Mouse (Mus musculus): ENCODE measurements around the gene Xcr1. TPM values are rescaled to one million over a fixed set of nuclear protein-coding genes. Genes with fewer than 3 reads are reported as not detected.

Xcr1 gene
- polyA plus RNA-seq, 1 experiment from 2014 or later = 0.02 TPM

GRCm38 (mm10) chr9:123846490-123846889, 15.3 kb downstream of the Xcr1 start:
- H3K9me3 ChIP-seq = no peaks in the 10 kb centered on the region
- no peak overlapping the region for H3K4me3 ChIP-seq
- H3K36me3 ChIP-seq (replicated peaks) = peaks cover 10% of the 10 kb centered on the region
- H3K27ac ChIP-seq = no peak overlapping the region
- DNase-seq (ENCODE audit: extremely low spot score, low spot score) = no peak
- peaks cover 15% of the 10 kb centered on the region for H3K4me1 ChIP-seq
- WGBS = 95% methylated on average over 1 of the region's 1 CpGs
- H3K27me3 ChIP-seq (ENCODE audit: poor library complexity, severe bottlenecking) = no peaks in the 10 kb centered on the region

GRCm38 (mm10) chr9:123845120-123845519, 16.7 kb downstream of the Xcr1 start:
- no peaks in the 10 kb centered on the region for H3K9me3 ChIP-seq
- H3K27ac ChIP-seq = no peak overlapping the region
- H3K4me1 ChIP-seq = peaks cover 3% of the 10 kb centered on the region
- 80% methylated on average over 3 of the region's 3 CpGs for WGBS
- H3K4me3 ChIP-seq = no peak overlapping the region
- no peak for DNase-seq (ENCODE audit: extremely low spot score, low spot score)
- H3K27me3 ChIP-seq (ENCODE audit: poor library complexity, severe bottlenecking) = no peaks in the 10 kb centered on the region
- peaks cover 13% of the 10 kb centered on the region for H3K36me3 ChIP-seq (replicated peaks)

GRCm38 (mm10) chr9:123844468-123844867, 17.4 kb downstream of the Xcr1 start:
- Histone ChIP-seq H3K27ac (no peak overlapping the region), H3K4me1 (no peaks in the 10 kb centered on the region), H3K9me3 (no peaks in the 10 kb centered on the region), H3K27me3 (ENCODE audit: poor library complexity, severe bottlenecking) (no peaks in the 10 kb centered on the region), H3K4me3 (no peak overlapping the region), H3K36me3 (replicated peaks) (peaks cover 20% of the 10 kb centered on the region)
- DNase-seq (ENCODE audit: extremely low spot score, low spot score) = no peak
- WGBS = 82% methylated on average over 3 of the region's 3 CpGs

GRCm38 (mm10) chr9:123840243-123840642, 21.6 kb downstream of the Xcr1 start:
- 88% methylated on average over 6 of the region's 6 CpGs for WGBS
- DNase-seq (ENCODE audit: extremely low spot score, low spot score) = no peak
- peaks cover 46% of the 10 kb centered on the region for H3K36me3 ChIP-seq (replicated peaks)

DNA sequence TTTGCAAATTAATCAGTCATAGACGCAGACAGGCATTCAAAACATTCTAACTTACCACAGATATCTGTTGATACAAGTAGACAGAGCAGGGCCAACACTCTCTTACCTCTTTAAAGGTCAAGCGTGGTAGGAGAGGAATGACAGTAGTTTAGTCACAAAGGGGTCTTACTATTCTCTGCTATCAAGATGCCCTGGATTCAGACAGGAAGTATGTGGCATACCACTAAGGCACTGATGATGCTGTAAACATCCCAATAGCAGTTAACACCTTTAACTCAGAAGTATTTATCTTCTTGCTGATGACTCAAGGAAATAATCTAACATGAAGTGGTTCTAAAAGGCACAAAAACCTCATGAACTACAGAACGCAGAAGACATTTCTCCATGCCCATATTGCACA, 26.0 kb downstream of the Xcr1 start:
- Histone ChIP-seq H3K9me3 (no peaks in the 10 kb centered on the region), H3K36me3 (replicated peaks) (peaks cover 55% of the 10 kb centered on the region), H3K27me3 (ENCODE audit: poor library complexity, severe bottlenecking) (no peaks in the 10 kb centered on the region), H3K4me3 (no peak overlapping the region), H3K4me1 (no peaks in the 10 kb centered on the region), H3K27ac (no peak overlapping the region)
- DNase-seq (ENCODE audit: extremely low spot score, low spot score) = no peak
- 93% methylated on average over 3 of the region's 3 CpGs for WGBS

More at GRCm38 (mm10) chr9:123840243-123840642, 21.6 kb downstream of the Xcr1 start:
- Histone ChIP-seq H3K9me3 (no peaks in the 10 kb centered on the region), H3K4me1 (no peaks in the 10 kb centered on the region), H3K27ac (no peak overlapping the region), H3K27me3 (ENCODE audit: poor library complexity, severe bottlenecking) (no peaks in the 10 kb centered on the region), H3K4me3 (no peak overlapping the region)

GRCm38 (mm10) chr9:123828916-123829315, 32.9 kb downstream of the Xcr1 start:
- Histone ChIP-seq H3K27ac (no peak overlapping the region), H3K27me3 (ENCODE audit: poor library complexity, severe bottlenecking) (no peaks in the 10 kb centered on the region), H3K9me3 (no peaks in the 10 kb centered on the region), H3K36me3 (replicated peaks) (peaks cover 68% of the 10 kb centered on the region), H3K4me3 (no peak overlapping the region), H3K4me1 (no peaks in the 10 kb centered on the region)
- 94% methylated on average over 4 of the region's 4 CpGs for WGBS
- no peak for DNase-seq (ENCODE audit: extremely low spot score, low spot score)

- no peaks in the 10 kb centered on the region for H3K27me3 ChIP-seq (ENCODE audit: poor library complexity, severe bottlenecking)
- DNase-seq (ENCODE audit: extremely low spot score, low spot score) = no peak
- no peak overlapping the region for H3K27ac ChIP-seq
- no peak overlapping the region for H3K4me3 ChIP-seq
- 86% methylated on average over 3 of the region's 3 CpGs for WGBS
- H3K9me3 ChIP-seq = no peaks in the 10 kb centered on the region
- H3K4me1 ChIP-seq = no peaks in the 10 kb centered on the region
- peaks cover 91% of the 10 kb centered on the region for H3K36me3 ChIP-seq (replicated peaks)
Observed at GRCm38 (mm10) chr9:123826631-123827030, 35.2 kb downstream of the Xcr1 start.

- H3K27me3 ChIP-seq (ENCODE audit: poor library complexity, severe bottlenecking) = no peaks in the 10 kb centered on the region
- 70% methylated on average over 2 of the region's 2 CpGs for WGBS
- H3K4me1 ChIP-seq = no peaks in the 10 kb centered on the region
- no peak for DNase-seq (ENCODE audit: extremely low spot score, low spot score)
- H3K36me3 ChIP-seq (replicated peaks) = peaks cover 72% of the 10 kb centered on the region
- H3K9me3 ChIP-seq = no peaks in the 10 kb centered on the region
- H3K4me3 ChIP-seq = no peak overlapping the region
- no peak overlapping the region for H3K27ac ChIP-seq
Observed at GRCm38 (mm10) chr9:123818601-123819000, 43.2 kb downstream of the Xcr1 start.

DNA sequence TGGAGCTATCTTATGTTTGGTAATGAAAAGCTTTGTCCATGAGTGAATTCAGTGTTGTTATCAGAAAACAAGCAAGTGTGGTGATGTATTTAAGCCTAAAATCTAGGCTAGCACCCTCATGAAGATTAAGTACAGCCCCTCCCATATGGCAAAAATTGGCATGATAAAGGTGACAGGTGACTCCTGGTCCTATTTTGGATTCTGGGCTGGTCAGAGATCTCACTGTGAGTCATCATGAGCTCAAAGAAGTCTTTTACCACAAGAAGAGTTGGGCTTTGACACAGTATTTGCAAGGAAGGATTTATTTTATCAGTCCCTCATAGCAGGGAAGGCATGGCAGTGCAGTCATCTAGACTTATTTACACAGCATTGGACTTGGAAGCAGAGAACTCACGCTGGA, 45.8 kb downstream of the Xcr1 start:
- WGBS = 98% methylated on average over 1 of the region's 1 CpGs
- Histone ChIP-seq H3K9me3 (no peaks in the 10 kb centered on the region), H3K4me1 (no peaks in the 10 kb centered on the region), H3K4me3 (no peak overlapping the region), H3K27ac (no peak overlapping the region), H3K36me3 (replicated peaks) (peaks cover 53% of the 10 kb centered on the region), H3K27me3 (ENCODE audit: poor library complexity, severe bottlenecking) (no peaks in the 10 kb centered on the region)
- DNase-seq (ENCODE audit: extremely low spot score, low spot score) = no peak

DNA sequence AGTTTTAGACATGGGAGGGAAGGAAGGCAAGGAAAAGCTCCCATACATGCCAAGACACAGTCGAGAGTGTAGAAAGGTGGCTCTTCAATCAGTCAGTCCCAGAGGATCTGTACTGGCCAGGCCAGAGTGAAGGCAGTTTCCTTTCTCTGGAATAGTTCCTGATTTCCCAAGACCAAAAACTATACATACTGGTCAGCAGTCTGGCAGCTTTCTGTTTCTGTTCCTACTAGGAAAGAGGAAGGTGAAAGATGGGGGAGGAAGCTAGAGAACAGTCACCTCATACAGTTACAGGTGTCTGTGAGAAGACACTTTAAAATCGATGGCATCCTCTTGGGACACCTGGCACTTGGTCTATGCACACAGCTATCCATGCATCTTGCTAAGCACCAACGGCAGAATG, 46.4 kb downstream of the Xcr1 start:
- no peak overlapping the region for H3K4me3 ChIP-seq
- H3K9me3 ChIP-seq = no peaks in the 10 kb centered on the region
- H3K27me3 ChIP-seq (ENCODE audit: poor library complexity, severe bottlenecking) = no peaks in the 10 kb centered on the region
- H3K4me1 ChIP-seq = no peaks in the 10 kb centered on the region
- WGBS = 96% methylated on average over 3 of the region's 3 CpGs
- peaks cover 53% of the 10 kb centered on the region for H3K36me3 ChIP-seq (replicated peaks)
- H3K27ac ChIP-seq = no peak overlapping the region
- DNase-seq (ENCODE audit: extremely low spot score, low spot score) = no peak

DNA sequence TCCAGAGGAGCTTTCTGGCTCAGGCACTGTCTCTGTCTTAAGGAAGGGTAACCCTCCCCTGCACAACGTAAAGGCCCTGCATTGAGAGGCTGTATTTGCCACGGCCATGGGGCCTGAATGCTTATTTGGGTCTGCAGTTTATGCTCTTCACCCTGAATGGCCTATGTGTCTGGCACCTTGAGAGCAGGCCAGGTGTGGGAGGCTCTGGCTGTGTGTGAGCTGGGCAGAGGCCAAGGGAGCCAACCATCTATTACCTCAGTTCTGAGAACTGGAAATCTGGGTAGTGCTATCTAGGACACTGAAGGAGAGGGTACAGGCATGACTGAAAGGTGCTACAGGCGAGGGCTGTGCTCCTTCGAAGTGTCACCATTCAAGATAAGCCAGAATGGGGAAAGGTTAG, 47.0 kb downstream of the Xcr1 start:
- DNase-seq (ENCODE audit: extremely low spot score, low spot score) = no peak
- Histone ChIP-seq H3K4me1 (no peaks in the 10 kb centered on the region), H3K9me3 (no peaks in the 10 kb centered on the region), H3K27me3 (ENCODE audit: poor library complexity, severe bottlenecking) (no peaks in the 10 kb centered on the region), H3K36me3 (replicated peaks) (peaks cover 57% of the 10 kb centered on the region), H3K27ac (no peak overlapping the region), H3K4me3 (no peak overlapping the region)
- WGBS = 86% methylated on average over 4 of the region's 4 CpGs

GRCm38 (mm10) chr9:123814326-123814725, 47.5 kb downstream of the Xcr1 start:
- H3K27me3 ChIP-seq (ENCODE audit: poor library complexity, severe bottlenecking) = no peaks in the 10 kb centered on the region
- peaks cover 54% of the 10 kb centered on the region for H3K36me3 ChIP-seq (replicated peaks)
- H3K4me1 ChIP-seq = no peaks in the 10 kb centered on the region
- no peaks in the 10 kb centered on the region for H3K9me3 ChIP-seq
- no peak overlapping the region for H3K27ac ChIP-seq
- WGBS = 94% methylated on average over 2 of the region's 2 CpGs
- H3K4me3 ChIP-seq = no peak overlapping the region
- DNase-seq (ENCODE audit: extremely low spot score, low spot score) = no peak

GRCm38 (mm10) chr9:123811831-123812230, 50.0 kb downstream of the Xcr1 start:
- H3K4me1 ChIP-seq = no peaks in the 10 kb centered on the region
- no peak overlapping the region for H3K4me3 ChIP-seq
- no peak overlapping the region for H3K27ac ChIP-seq
- H3K27me3 ChIP-seq (ENCODE audit: poor library complexity, severe bottlenecking) = no peaks in the 10 kb centered on the region
- no peaks in the 10 kb centered on the region for H3K9me3 ChIP-seq
- no peak for DNase-seq (ENCODE audit: extremely low spot score, low spot score)
- 96% methylated on average over 3 of the region's 3 CpGs for WGBS
- H3K36me3 ChIP-seq (replicated peaks) = peaks cover 36% of the 10 kb centered on the region

GRCm38 (mm10) chr9:123808583-123808982, 53.2 kb downstream of the Xcr1 start:
- no peak for DNase-seq (ENCODE audit: extremely low spot score, low spot score)
- H3K4me3 ChIP-seq = no peak overlapping the region
- peaks cover 17% of the 10 kb centered on the region for H3K36me3 ChIP-seq (replicated peaks)
- 79% methylated on average over 7 of the region's 7 CpGs for whole genome bisulfite sequencing
- no peaks in the 10 kb centered on the region for H3K27me3 ChIP-seq (ENCODE audit: poor library complexity, severe bottlenecking)
- H3K9me3 ChIP-seq = no peaks in the 10 kb centered on the region
- H3K4me1 ChIP-seq = no peaks in the 10 kb centered on the region
- H3K27ac ChIP-seq = no peak overlapping the region
